Mouse (Mus musculus): ENCODE results near the gene Chd6. TPM values are rescaled to one million over a fixed set of nuclear protein-coding genes. Genes with fewer than 3 reads are reported as not detected.

Chd6 gene
- polyA plus RNA-seq, 1 experiment from 2014 or later: 30.8 TPM

- no peaks in the 10 kb centered on the region for H3K27me3 ChIP-seq (ENCODE audit: control insufficient read depth, insufficient read depth, low read depth, low read length)
- no peak overlapping the region for H3K4me3 ChIP-seq (ENCODE audit: low read depth, low read length)
- no peak overlapping the region for H3K4me2 ChIP-seq (ENCODE audit: low read length)
- H3K27ac ChIP-seq (ENCODE audit: low read length): no peak overlapping the region
- H3K36me3 ChIP-seq (ENCODE audit: control insufficient read depth, insufficient read depth, low read length): no peaks in the 10 kb centered on the region
- no peaks in the 10 kb centered on the region for H3K9me3 ChIP-seq (replicated peaks; ENCODE audit: control insufficient read depth, low read length, poor library complexity, severe bottlenecking)
- WGBS: 55% methylated on average over 10 of the region's 10 CpGs
- H3K4me1 ChIP-seq (ENCODE audit: control insufficient read depth, insufficient read depth, low read length): 0 out of 2 replicates have a peak, but pooled peaks cover 3% of the 10 kb centered on the region
- no peak overlapping the region for H3K9ac ChIP-seq (ENCODE audit: low read depth, low read length)
- ATAC-seq: no peak
Measured at GRCm38 (mm10) chr2:161128367-161129111, 19.7 kb upstream of the Chd6 start.

- Histone ChIP-seq H3K9me3 (replicated peaks; ENCODE audit: control insufficient read depth, low read length, poor library complexity, severe bottlenecking) (no peaks in the 10 kb centered on the region), H3K27me3 (ENCODE audit: control insufficient read depth, insufficient read depth, low read depth, low read length) (no peaks in the 10 kb centered on the region), H3K4me2 (ENCODE audit: low read length) (no peak overlapping the region), H3K4me3 (ENCODE audit: low read depth, low read length) (no peak overlapping the region), H3K9ac (ENCODE audit: low read depth, low read length) (no peak overlapping the region), H3K27ac (ENCODE audit: low read length) (no peak overlapping the region), H3K36me3 (ENCODE audit: control insufficient read depth, insufficient read depth, low read length) (no peaks in the 10 kb centered on the region), H3K4me1 (ENCODE audit: control insufficient read depth, insufficient read depth, low read length) (peaks cover 16% of the 10 kb centered on the region)
- no peak for ATAC-seq
- 85% methylated on average over 5 of the region's 5 CpGs for WGBS
Measured at GRCm38 (mm10) chr2:161112011-161112410, 3.1 kb upstream of the Chd6 start.

GRCm38 (mm10) chr2:161109398-161109821 lies 535 bp upstream of the Chd6 start:
- Histone ChIP-seq H3K4me2 (ENCODE audit: low read length) (peak overlapping the region; percentile 57), H3K27ac (ENCODE audit: low read length) (peak overlapping the region; percentile 91), H3K36me3 (ENCODE audit: control insufficient read depth, insufficient read depth, low read length) (no peaks in the 10 kb centered on the region), H3K27me3 (ENCODE audit: control insufficient read depth, insufficient read depth, low read depth, low read length) (no peaks in the 10 kb centered on the region), H3K9me3 (replicated peaks; ENCODE audit: control insufficient read depth, low read length, poor library complexity, severe bottlenecking) (no peaks in the 10 kb centered on the region), H3K4me3 (ENCODE audit: low read depth, low read length) (peak overlapping the region; percentile 81), H3K9ac (ENCODE audit: low read depth, low read length) (peak overlapping the region; percentile 69), H3K4me1 (ENCODE audit: control insufficient read depth, insufficient read depth, low read length) (peaks cover 24% of the 10 kb centered on the region)
- ATAC-seq: peak; percentile 74
- under 1% methylated on average over 24 of the region's 26 CpGs for WGBS

- no peaks in the 10 kb centered on the region for H3K9me3 ChIP-seq (replicated peaks; ENCODE audit: control insufficient read depth, low read length, poor library complexity, severe bottlenecking)
- H3K4me2 ChIP-seq (ENCODE audit: low read length): peak overlapping the region; percentile 54
- under 1% methylated on average over 65 of the region's 77 CpGs for whole genome bisulfite sequencing
- peak; percentile 55 for ATAC-seq
- peak overlapping the region; percentile 96 for H3K27ac ChIP-seq (ENCODE audit: low read length)
- H3K36me3 ChIP-seq (ENCODE audit: control insufficient read depth, insufficient read depth, low read length): no peaks in the 10 kb centered on the region
- peak overlapping the region; percentile 88 for H3K9ac ChIP-seq (ENCODE audit: low read depth, low read length)
- peak overlapping the region; percentile 81 for H3K4me3 ChIP-seq (ENCODE audit: low read depth, low read length)
- no peaks in the 10 kb centered on the region for H3K27me3 ChIP-seq (ENCODE audit: control insufficient read depth, insufficient read depth, low read depth, low read length)
- peaks cover 27% of the 10 kb centered on the region for H3K4me1 ChIP-seq (ENCODE audit: control insufficient read depth, insufficient read depth, low read length)
Measured at GRCm38 (mm10) chr2:161108085-161108927, 569 bp downstream of the Chd6 start.

- no peak overlapping the region for H3K9ac ChIP-seq (ENCODE audit: low read depth, low read length)
Measured at GRCm38 (mm10) chr2:161107236-161107635, 1.6 kb downstream of the Chd6 start.

GRCm38 (mm10) chr2:161103769-161104168 lies 5.1 kb downstream of the Chd6 start:
- ATAC-seq: no peak
- H3K9me3 ChIP-seq (replicated peaks; ENCODE audit: control insufficient read depth, low read length, poor library complexity, severe bottlenecking): no peaks in the 10 kb centered on the region
- peaks cover 21% of the 10 kb centered on the region for H3K4me1 ChIP-seq (ENCODE audit: control insufficient read depth, insufficient read depth, low read length)
- H3K9ac ChIP-seq (ENCODE audit: low read depth, low read length): no peak overlapping the region
- no peaks in the 10 kb centered on the region for H3K36me3 ChIP-seq (ENCODE audit: control insufficient read depth, insufficient read depth, low read length)
- 75% methylated on average over 5 of the region's 5 CpGs for WGBS
- no peak overlapping the region for H3K4me2 ChIP-seq (ENCODE audit: low read length)
- H3K27me3 ChIP-seq (ENCODE audit: control insufficient read depth, insufficient read depth, low read depth, low read length): no peaks in the 10 kb centered on the region
- H3K27ac ChIP-seq (ENCODE audit: low read length): no peak overlapping the region
- no peak overlapping the region for H3K4me3 ChIP-seq (ENCODE audit: low read depth, low read length)

More at GRCm38 (mm10) chr2:161107236-161107635, 1.6 kb downstream of the Chd6 start:
- peak overlapping the region; percentile 81 for H3K4me3 ChIP-seq (ENCODE audit: low read depth, low read length)
- no peaks in the 10 kb centered on the region for H3K36me3 ChIP-seq (ENCODE audit: control insufficient read depth, insufficient read depth, low read length)
- H3K4me1 ChIP-seq (ENCODE audit: control insufficient read depth, insufficient read depth, low read length): peaks cover 29% of the 10 kb centered on the region
- no peak for ATAC-seq
- 78% methylated on average over 2 of the region's 2 CpGs for WGBS
- peak overlapping the region; percentile 54 for H3K4me2 ChIP-seq (ENCODE audit: low read length)
- H3K9me3 ChIP-seq (replicated peaks; ENCODE audit: control insufficient read depth, low read length, poor library complexity, severe bottlenecking): no peaks in the 10 kb centered on the region
- no peak overlapping the region for H3K27ac ChIP-seq (ENCODE audit: low read length)
- no peaks in the 10 kb centered on the region for H3K27me3 ChIP-seq (ENCODE audit: control insufficient read depth, insufficient read depth, low read depth, low read length)

- H3K27ac ChIP-seq (ENCODE audit: low read length): no peak overlapping the region
- no peaks in the 10 kb centered on the region for H3K36me3 ChIP-seq (ENCODE audit: control insufficient read depth, insufficient read depth, low read length)
- no peak for ATAC-seq
- H3K27me3 ChIP-seq (ENCODE audit: control insufficient read depth, insufficient read depth, low read depth, low read length): no peaks in the 10 kb centered on the region
- no peaks in the 10 kb centered on the region for H3K9me3 ChIP-seq (replicated peaks; ENCODE audit: control insufficient read depth, low read length, poor library complexity, severe bottlenecking)
- WGBS: 52% methylated on average over 3 of the region's 3 CpGs
- no peak overlapping the region for H3K4me2 ChIP-seq (ENCODE audit: low read length)
- peaks cover 14% of the 10 kb centered on the region for H3K4me1 ChIP-seq (ENCODE audit: control insufficient read depth, insufficient read depth, low read length)
- H3K9ac ChIP-seq (ENCODE audit: low read depth, low read length): no peak overlapping the region
- H3K4me3 ChIP-seq (ENCODE audit: low read depth, low read length): no peak overlapping the region
Measured at GRCm38 (mm10) chr2:161102102-161102501, 6.8 kb downstream of the Chd6 start.

GRCm38 (mm10) chr2:161097746-161098145 lies 11.1 kb downstream of the Chd6 start:
- Histone ChIP-seq H3K27ac (ENCODE audit: low read length) (no peak overlapping the region), H3K9ac (ENCODE audit: low read depth, low read length) (no peak overlapping the region), H3K4me3 (ENCODE audit: low read depth, low read length) (no peak overlapping the region), H3K27me3 (ENCODE audit: control insufficient read depth, insufficient read depth, low read depth, low read length) (no peaks in the 10 kb centered on the region), H3K36me3 (ENCODE audit: control insufficient read depth, insufficient read depth, low read length) (no peaks in the 10 kb centered on the region), H3K4me1 (ENCODE audit: control insufficient read depth, insufficient read depth, low read length) (peaks cover 2% of the 10 kb centered on the region; the same call in 1 of the 2 replicates), H3K4me2 (ENCODE audit: low read length) (no peak overlapping the region), H3K9me3 (replicated peaks; ENCODE audit: control insufficient read depth, low read length, poor library complexity, severe bottlenecking) (no peaks in the 10 kb centered on the region)
- no peak for ATAC-seq
- 93% methylated on average over 5 of the region's 5 CpGs for WGBS

All from midbrain, embryonic 16.5 days (tissue).